In the genomic region with DNA sequence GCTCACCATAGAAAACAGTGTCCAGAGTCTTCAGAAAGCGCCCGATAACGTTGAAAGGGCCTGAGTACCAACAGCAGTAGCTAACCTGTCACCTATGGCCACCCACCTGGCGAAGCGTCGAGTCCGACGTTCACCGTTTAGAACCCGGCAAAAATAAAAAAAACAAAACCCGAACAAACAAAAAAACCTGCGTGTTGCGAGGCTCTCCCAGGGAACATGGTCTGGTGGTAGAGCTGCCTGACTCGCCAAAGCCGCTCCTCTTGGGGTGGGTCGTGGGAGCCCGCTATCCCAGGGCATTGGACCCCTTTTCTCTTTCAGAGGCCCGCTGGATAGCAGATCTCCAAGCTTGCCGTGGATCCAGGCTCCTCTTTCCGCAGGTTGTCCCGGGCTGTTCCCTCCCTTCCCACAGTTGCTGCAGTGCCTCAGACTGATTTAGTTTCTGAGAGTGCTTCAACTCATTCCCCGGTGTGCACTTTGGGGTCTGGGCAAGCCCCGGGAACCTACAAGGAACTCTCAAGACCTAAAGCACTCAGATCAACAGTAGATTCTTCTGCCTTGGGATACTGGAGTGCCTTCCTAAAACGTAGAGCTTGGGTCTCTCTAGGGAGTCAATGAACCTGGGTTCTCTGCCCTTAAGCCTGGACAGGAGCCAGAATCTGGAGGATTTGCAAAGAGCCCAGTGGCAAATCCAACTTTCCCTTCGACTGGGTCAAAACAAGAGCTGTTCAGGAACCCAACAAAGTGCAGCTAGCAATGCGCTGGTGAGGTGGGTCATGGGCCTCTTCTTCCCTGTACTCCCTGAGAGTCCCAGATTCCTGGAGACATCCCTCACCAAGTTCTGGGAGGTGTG, we compare ENCODE assay signal across 12 mouse cellular contexts. TPM values are rescaled to one million over a fixed set of nuclear protein-coding genes. Genes with fewer than 3 reads are reported as not detected.
A peak's percentile ranks its signal among the peaks of the same experiment; 100 is the strongest.
DNase-seq lines count a peak whose midpoint lies in the region; ATAC-seq and TF ChIP-seq lines count a peak whose summit lies in the region.
"Had no signal": no experiment of that assay in that cellular context is flagged by ENCODE, and none has a peak within 500 bp of the region (broad histone marks: within the 10 kb centered on the region; RNA-seq: fewer than 3 reads in every experiment).

No protein-coding gene starts in this region.

- H3K36me3 ChIP-seq in heart, embryonic 13.5 days: no peaks in the 10 kb centered on the region
- H3K36me3 ChIP-seq in ES-Bruce4 (ENCODE audit: control insufficient read depth, insufficient read depth, low read length, poor library complexity, severe bottlenecking): no peaks in the 10 kb centered on the region
- no peaks in the 10 kb centered on the region for H3K36me3 ChIP-seq in embryonic facial prominence, embryonic 15.5 days
- H3K36me3 ChIP-seq in midbrain, embryonic 10.5 days: no peaks in the 10 kb centered on the region

- peaks cover 93% of the 10 kb centered on the region for H3K27me3 ChIP-seq in heart, embryonic 13.5 days (replicated peaks)
- H3K27me3 ChIP-seq in ES-Bruce4 (ENCODE audit: control insufficient read depth, insufficient read depth, low read length, poor library complexity, severe bottlenecking): peaks cover 19% of the 10 kb centered on the region
- H3K27me3 ChIP-seq in embryonic facial prominence, embryonic 15.5 days: peaks cover 80% of the 10 kb centered on the region
- peaks cover 93% of the 10 kb centered on the region for H3K27me3 ChIP-seq in midbrain, embryonic 10.5 days (ENCODE audit: low read depth, poor library complexity, severe bottlenecking)

- H3K9me3 ChIP-seq in heart, embryonic 13.5 days: no peaks in the 10 kb centered on the region
- H3K9me3 ChIP-seq in ES-Bruce4 (replicated peaks; ENCODE audit: control insufficient read depth, insufficient read depth, low read length, poor library complexity, severe bottlenecking): no peaks in the 10 kb centered on the region
- H3K9me3 ChIP-seq in embryonic facial prominence, embryonic 15.5 days (replicated peaks): no peaks in the 10 kb centered on the region
- no peaks in the 10 kb centered on the region for H3K9me3 ChIP-seq in midbrain, embryonic 10.5 days (replicated peaks)

- ATAC-seq in heart, embryonic 13.5 days (ENCODE audit: extremely low read depth, insufficient number of reproducible peaks, low FRiP score, low TSS enrichment): no peak
- ATAC-seq in embryonic facial prominence, embryonic 15.5 days (ENCODE audit: insufficient number of reproducible peaks, low FRiP score, low TSS enrichment, low read depth): no peak
- ATAC-seq in erythroblast, adult 5-6 weeks (replicated peaks; ENCODE audit: low FRiP score, poor library complexity, severe bottlenecking): no peak

- H3K4me2 ChIP-seq in heart, embryonic 13.5 days: peak overlapping the region; percentile 46
- H3K4me2 ChIP-seq in embryonic facial prominence, embryonic 15.5 days (replicated peaks): peak overlapping the region; percentile 40

- no peak for TF ChIP-seq EP300 in ES-Bruce4 (IDR thresholded peaks at IDR 0.05; ENCODE audit: insufficient read depth, low read depth, low read length)

- H3K4me3 ChIP-seq in heart, embryonic 13.5 days: peak overlapping the region; percentile 25
- H3K4me3 ChIP-seq in ES-Bruce4 (ENCODE audit: low read depth, low read length): peak overlapping the region; percentile 39; the same call in 1 of the 2 replicates
- H3K4me3 ChIP-seq in embryonic facial prominence, embryonic 15.5 days (replicated peaks): peak overlapping the region; percentile 19; the same call in 1 of the 2 replicates
- peak overlapping the region; percentile 32 for H3K4me3 ChIP-seq in midbrain, embryonic 10.5 days
- H3K4me3 ChIP-seq in left cerebral cortex, adult 2 months: no peak overlapping the region

- no peak for DNase-seq in heart, postnatal 36 days
- DNase-seq in midbrain, embryonic 10.5 days (ENCODE audit: low spot score): peak; percentile 37
- DNase-seq in ovary, postnatal 14 days (ENCODE audit: low spot score): no peak
- no peak for DNase-seq in left cerebral cortex, adult 2 months (ENCODE audit: extremely low spot score in 1 of 2, low spot score in 2 of 2)
- DNase-seq: cerebellum, adult 9-11 months; kidney, postnatal 14 days; thymus, postnatal 36 days had no signal

- intact Hi-C loops in heart, postnatal 36 days (cut with DNase I): no loop called here
- intact Hi-C loops in left cerebral cortex, adult 2 months (cut with DNase I): no loop called here

- peaks cover 31% of the 10 kb centered on the region for H3K4me1 ChIP-seq in heart, embryonic 13.5 days
- H3K4me1 ChIP-seq in ES-Bruce4 (ENCODE audit: control insufficient read depth, insufficient read depth, low read length): no peaks in the 10 kb centered on the region
- H3K4me1 ChIP-seq in embryonic facial prominence, embryonic 15.5 days: peaks cover 33% of the 10 kb centered on the region
- H3K4me1 ChIP-seq in midbrain, embryonic 10.5 days: peaks cover 30% of the 10 kb centered on the region

- WGBS in heart, embryonic 13.5 days: 8% methylated on average over 26 of the region's 26 CpGs
- WGBS in embryonic facial prominence, embryonic 15.5 days: 4% methylated on average over 26 of the region's 26 CpGs
- 4% methylated on average over 26 of the region's 26 CpGs for WGBS in midbrain, embryonic 10.5 days

- H3K9ac ChIP-seq in heart, embryonic 13.5 days: 0 out of 2 replicates have a peak overlapping the region, but pooled peaks have one; percentile 14
- no peak overlapping the region for H3K9ac ChIP-seq in ES-Bruce4 (ENCODE audit: low read depth, poor library complexity, severe bottlenecking)
- H3K9ac ChIP-seq in embryonic facial prominence, embryonic 15.5 days: no peak overlapping the region

- no peak overlapping the region for H3K27ac ChIP-seq in heart, embryonic 13.5 days (replicated peaks)
- no peak overlapping the region for H3K27ac ChIP-seq in ES-Bruce4 (ENCODE audit: insufficient read depth, low read length)
- H3K27ac ChIP-seq in embryonic facial prominence, embryonic 15.5 days (replicated peaks): no peak overlapping the region
- no peak overlapping the region for H3K27ac ChIP-seq in midbrain, embryonic 10.5 days (replicated peaks)
- no peak overlapping the region for H3K27ac ChIP-seq in left cerebral cortex, adult 2 months

- no peak for TF ChIP-seq POLR2A in ES-Bruce4 (IDR thresholded peaks at IDR 0.05; ENCODE audit: insufficient read depth, low read length)

- TF ChIP-seq CTCF in ES-Bruce4 (IDR thresholded peaks at IDR 0.05; ENCODE audit: low read depth, low read length): no peak
- no peak for TF ChIP-seq CTCF in left cerebral cortex, adult 2 months (IDR thresholded peaks at IDR 0.05)

RNA-seq across cellular contexts. Expression of a gene that starts 3.3 kb away (rescaled TPM):
- polyA plus RNA-seq in heart, embryonic 13.5 days (2015; fragmentation: Nextera tagmentation; extraction: Ambion mirVana): not detected in 2 replicates
- total RNA-seq in heart, postnatal 36 days (2021): not detected
- 0.39 and 0.96 TPM in 2 replicates for polyA plus RNA-seq in ES-Bruce4 (2011; ENCODE audit: insufficient read depth, insufficient read length, low read depth, missing spikeins)
- 0.60 and 1.1 TPM in 2 replicates for polyA plus RNA-seq in embryonic facial prominence, embryonic 15.5 days (2015; fragmentation: Nextera tagmentation; extraction: Ambion mirVana)
- polyA plus RNA-seq in midbrain, embryonic 10.5 days (2016; fragmentation: Nextera tagmentation; extraction: Ambion mirVana): 0.25 and 0.65 TPM in 2 replicates
- total RNA-seq in erythroblast, adult 5-6 weeks (2015; ENCODE audit: low replicate concordance): not detected in 2 replicates
- not detected in 2 replicates for total RNA-seq in erythroblast, adult 5-6 weeks (2017; ENCODE audit: low replicate concordance)
- total RNA-seq in left cerebral cortex, adult 2 months (2021): not detected
- polyA plus RNA-seq: liver, embryonic 16.5 days had no signal

RNA-seq across cellular contexts. Expression of a gene that starts 20.5 kb away (rescaled TPM):
- polyA plus RNA-seq in heart, embryonic 13.5 days (2015; fragmentation: Nextera tagmentation; extraction: Ambion mirVana): 23.0 and 23.4 TPM in 2 replicates
- total RNA-seq in heart, postnatal 36 days (2021): 10 to 100 TPM; 13.0 to 16.0 TPM
- 10.2 and 12.8 TPM in 2 replicates for polyA plus RNA-seq in ES-Bruce4 (2011; ENCODE audit: insufficient read depth, insufficient read length, low read depth, missing spikeins)
- polyA plus RNA-seq in embryonic facial prominence, embryonic 15.5 days (2015; fragmentation: Nextera tagmentation; extraction: Ambion mirVana): 31.6 and 33.4 TPM in 2 replicates
- 33.5 and 38.1 TPM in 2 replicates for polyA plus RNA-seq in midbrain, embryonic 10.5 days (2016; fragmentation: Nextera tagmentation; extraction: Ambion mirVana)
- 0.96 and 1.7 TPM in 2 replicates for total RNA-seq in erythroblast, adult 5-6 weeks (2015; ENCODE audit: low replicate concordance)
- total RNA-seq in erythroblast, adult 5-6 weeks (2017; ENCODE audit: low replicate concordance): 0.98 and 2.7 TPM in 2 replicates
- 1,000 to 10,000 TPM in 1 of 2 experiments, 100 to 1,000 TPM in 1; 980 to 1,003 TPM for total RNA-seq in left cerebral cortex, adult 2 months (2021)

RNA-seq across cellular contexts. Expression of a gene that starts 20.6 kb away (rescaled TPM):
- polyA plus RNA-seq in heart, embryonic 13.5 days (2015; fragmentation: Nextera tagmentation; extraction: Ambion mirVana): 20.7 and 23.0 TPM in 2 replicates
- 10 to 100 TPM; 29.4 to 33.5 TPM for total RNA-seq in heart, postnatal 36 days (2021)
- polyA plus RNA-seq in ES-Bruce4 (2011; ENCODE audit: insufficient read depth, insufficient read length, low read depth, missing spikeins): 10.1 and 10.5 TPM in 2 replicates
- 17.6 and 22.7 TPM in 2 replicates for polyA plus RNA-seq in embryonic facial prominence, embryonic 15.5 days (2015; fragmentation: Nextera tagmentation; extraction: Ambion mirVana)
- 24.4 and 27.8 TPM in 2 replicates for polyA plus RNA-seq in midbrain, embryonic 10.5 days (2016; fragmentation: Nextera tagmentation; extraction: Ambion mirVana)
- total RNA-seq in erythroblast, adult 5-6 weeks (2015; ENCODE audit: low replicate concordance): 2.7 and 11.1 TPM in 2 replicates
- total RNA-seq in erythroblast, adult 5-6 weeks (2017; ENCODE audit: low replicate concordance): 5.4 and 9.2 TPM in 2 replicates
- total RNA-seq in left cerebral cortex, adult 2 months (2021): 10 to 100 TPM; 53.5 to 59.9 TPM

RNA-seq across cellular contexts. Expression of a gene that starts 55.3 kb away (rescaled TPM):
- polyA plus RNA-seq in heart, embryonic 13.5 days (2015; fragmentation: Nextera tagmentation; extraction: Ambion mirVana): 372 and 437 TPM in 2 replicates
- 100 to 1,000 TPM; 116 to 125 TPM for total RNA-seq in heart, postnatal 36 days (2021)
- polyA plus RNA-seq in ES-Bruce4 (2011; ENCODE audit: insufficient read depth, insufficient read length, low read depth, missing spikeins): 339 and 375 TPM in 2 replicates
- polyA plus RNA-seq in embryonic facial prominence, embryonic 15.5 days (2015; fragmentation: Nextera tagmentation; extraction: Ambion mirVana): 431 and 455 TPM in 2 replicates
- 591 and 610 TPM in 2 replicates for polyA plus RNA-seq in midbrain, embryonic 10.5 days (2016; fragmentation: Nextera tagmentation; extraction: Ambion mirVana)
- total RNA-seq in erythroblast, adult 5-6 weeks (2015; ENCODE audit: low replicate concordance): 54.5 and 89.0 TPM in 2 replicates
- 14.4 and 30.6 TPM in 2 replicates for total RNA-seq in erythroblast, adult 5-6 weeks (2017; ENCODE audit: low replicate concordance)
- total RNA-seq in left cerebral cortex, adult 2 months (2021): 10 to 100 TPM; 90.8 to 91.9 TPM
